Mouse (Mus musculus): ENCODE results near the gene Ggcx. TPM values are rescaled to one million over a fixed set of nuclear protein-coding genes. Genes with fewer than 3 reads are reported as not detected.
A peak's percentile ranks its signal among the peaks of the same experiment; 100 is the strongest.

The Ggcx gene
- polyA plus RNA-seq, 1 experiment = 20.8 TPM

GRCm38 (mm10) chr6:72388266-72388665 is 25.8 kb upstream of the Ggcx start:
- DNase-seq (ENCODE audit: low read depth) = no peak
- TF ChIP-seq POLR2A (IDR thresholded peaks at IDR 0.05; ENCODE audit: borderline replicate concordance, extremely low read depth, insufficient read depth, insufficient read length, poor library complexity, severe bottlenecking) (no peak), CTCF (IDR thresholded peaks at IDR 0.05; ENCODE audit: borderline replicate concordance, extremely low read depth, insufficient read depth, insufficient read length) (no peak)

- TF ChIP-seq CTCF (IDR thresholded peaks at IDR 0.05; ENCODE audit: borderline replicate concordance, extremely low read depth, insufficient read depth, insufficient read length) (no peak), POLR2A (IDR thresholded peaks at IDR 0.05; ENCODE audit: borderline replicate concordance, extremely low read depth, insufficient read depth, insufficient read length, poor library complexity, severe bottlenecking) (no peak)
- no peak for DNase-seq (ENCODE audit: low read depth)
These were observed 25.2 kb upstream of the Ggcx start for GRCm38 (mm10) chr6:72388791-72389329.

- TF ChIP-seq CTCF (IDR thresholded peaks at IDR 0.05; ENCODE audit: borderline replicate concordance, extremely low read depth, insufficient read depth, insufficient read length) (no peak), POLR2A (IDR thresholded peaks at IDR 0.05; ENCODE audit: borderline replicate concordance, extremely low read depth, insufficient read depth, insufficient read length, poor library complexity, severe bottlenecking) (no peak)
- no peak for DNase-seq (ENCODE audit: low read depth)
These were observed 24.6 kb upstream of the Ggcx start for GRCm38 (mm10) chr6:72389471-72389940.

GRCm38 (mm10) chr6:72389941-72390771 is 24.0 kb upstream of the Ggcx start, which contains the start of gene Vamp8:
Gene Vamp8 (minus strand): TSS chr6:72390703.
- TF ChIP-seq POLR2A (IDR thresholded peaks at IDR 0.05; ENCODE audit: borderline replicate concordance, extremely low read depth, insufficient read depth, insufficient read length, poor library complexity, severe bottlenecking) (no peak), CTCF (IDR thresholded peaks at IDR 0.05; ENCODE audit: borderline replicate concordance, extremely low read depth, insufficient read depth, insufficient read length) (no peak)
- DNase-seq (ENCODE audit: low read depth) = peak; percentile 53

GRCm38 (mm10) chr6:72390795-72391521 is 23.1 kb upstream of the Ggcx start:
- no peak for TF ChIP-seq CTCF (IDR thresholded peaks at IDR 0.05; ENCODE audit: borderline replicate concordance, extremely low read depth, insufficient read depth, insufficient read length)
- no peak for TF ChIP-seq POLR2A (IDR thresholded peaks at IDR 0.05; ENCODE audit: borderline replicate concordance, extremely low read depth, insufficient read depth, insufficient read length, poor library complexity, severe bottlenecking)
- peak; percentile 20 for DNase-seq (ENCODE audit: low read depth)

GRCm38 (mm10) chr6:72392341-72392740 is 21.8 kb upstream of the Ggcx start:
- TF ChIP-seq POLR2A (IDR thresholded peaks at IDR 0.05; ENCODE audit: borderline replicate concordance, extremely low read depth, insufficient read depth, insufficient read length, poor library complexity, severe bottlenecking) (no peak), CTCF (IDR thresholded peaks at IDR 0.05; ENCODE audit: borderline replicate concordance, extremely low read depth, insufficient read depth, insufficient read length) (no peak)

GRCm38 (mm10) chr6:72396837-72397251 is 17.3 kb upstream of the Ggcx start:
- TF ChIP-seq CTCF (IDR thresholded peaks at IDR 0.05; ENCODE audit: borderline replicate concordance, extremely low read depth, insufficient read depth, insufficient read length) (no peak), POLR2A (IDR thresholded peaks at IDR 0.05; ENCODE audit: borderline replicate concordance, extremely low read depth, insufficient read depth, insufficient read length, poor library complexity, severe bottlenecking) (no peak)
- no peak for DNase-seq (ENCODE audit: low read depth)

More at GRCm38 (mm10) chr6:72392341-72392740, 21.8 kb upstream of the Ggcx start:
- DNase-seq (ENCODE audit: low read depth) = no peak

- TF ChIP-seq POLR2A (IDR thresholded peaks at IDR 0.05; ENCODE audit: borderline replicate concordance, extremely low read depth, insufficient read depth, insufficient read length, poor library complexity, severe bottlenecking) = no peak
- no peak for TF ChIP-seq CTCF (IDR thresholded peaks at IDR 0.05; ENCODE audit: borderline replicate concordance, extremely low read depth, insufficient read depth, insufficient read length)
- peak; percentile 38 for DNase-seq (ENCODE audit: low read depth)
These were observed 14.1 kb upstream of the Ggcx start for GRCm38 (mm10) chr6:72399967-72400366.

GRCm38 (mm10) chr6:72401875-72402274 is 12.2 kb upstream of the Ggcx start:
- peak; percentile 79; the same call in 1 of the 2 replicates for TF ChIP-seq CTCF (IDR thresholded peaks at IDR 0.05; ENCODE audit: borderline replicate concordance, extremely low read depth, insufficient read depth, insufficient read length)
- TF ChIP-seq POLR2A (IDR thresholded peaks at IDR 0.05; ENCODE audit: borderline replicate concordance, extremely low read depth, insufficient read depth, insufficient read length, poor library complexity, severe bottlenecking) = no peak
- peak; percentile 80 for DNase-seq (ENCODE audit: low read depth)

- TF ChIP-seq CTCF (IDR thresholded peaks at IDR 0.05; ENCODE audit: borderline replicate concordance, extremely low read depth, insufficient read depth, insufficient read length) = no peak
- no peak for TF ChIP-seq POLR2A (IDR thresholded peaks at IDR 0.05; ENCODE audit: borderline replicate concordance, extremely low read depth, insufficient read depth, insufficient read length, poor library complexity, severe bottlenecking)
These were observed 8.8 kb upstream of the Ggcx start for GRCm38 (mm10) chr6:72405356-72405755.

GRCm38 (mm10) chr6:72407119-72407518 is 7.0 kb upstream of the Ggcx start:
- DNase-seq (ENCODE audit: low read depth) = peak; percentile 91

More at GRCm38 (mm10) chr6:72405356-72405755, 8.8 kb upstream of the Ggcx start:
- DNase-seq (ENCODE audit: low read depth) = no peak

More at GRCm38 (mm10) chr6:72407119-72407518, 7.0 kb upstream of the Ggcx start:
- TF ChIP-seq POLR2A (IDR thresholded peaks at IDR 0.05; ENCODE audit: borderline replicate concordance, extremely low read depth, insufficient read depth, insufficient read length, poor library complexity, severe bottlenecking) = no peak
- TF ChIP-seq CTCF (IDR thresholded peaks at IDR 0.05; ENCODE audit: borderline replicate concordance, extremely low read depth, insufficient read depth, insufficient read length) = peak; percentile 93
